Mouse (Mus musculus): Measurements from ENCODE around the gene Kars. TPM values are rescaled to one million over a fixed set of nuclear protein-coding genes. Genes with fewer than 3 reads are reported as not detected.

Kars gene
- total and polyA plus RNA-seq, 3 experiments = 257 to 400 (median 304) TPM

DNA sequence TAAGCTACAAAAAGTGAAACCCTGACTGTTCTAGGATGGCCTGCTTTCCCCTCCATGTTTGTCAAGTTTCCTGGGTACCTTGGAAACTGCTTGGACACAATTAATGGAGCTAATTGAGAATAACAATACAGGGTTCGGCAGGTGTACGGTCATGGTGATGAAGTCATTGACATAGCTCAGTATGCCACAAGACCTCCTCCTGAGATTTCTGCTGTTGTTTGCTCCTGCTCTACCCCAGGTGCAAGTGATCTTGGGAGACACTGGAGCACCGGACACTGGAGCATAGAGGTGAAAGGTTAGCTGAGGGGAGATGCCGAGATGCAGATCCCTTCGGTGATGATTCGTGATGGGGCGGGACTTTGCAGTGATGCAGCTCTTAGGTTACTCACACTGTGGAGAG lies 21.9 kb upstream of the Kars start:
- Histone ChIP-seq H3K79me2 (replicated peaks; ENCODE audit: control insufficient read depth, extremely low read depth, insufficient read depth, poor library complexity, severe bottlenecking) (no peaks in the 10 kb centered on the region; the same call in 1 of the 2 replicates), H3K9me3 (replicated peaks; ENCODE audit: low read length) (no peaks in the 10 kb centered on the region), H3K9ac (ENCODE audit: insufficient read depth, low read depth) (no peak overlapping the region), H3K27me3 (replicated peaks) (no peaks in the 10 kb centered on the region), H3K27ac (ENCODE audit: insufficient read depth, low read depth) (no peak overlapping the region), H3K4me3 (replicated peaks in 1 of 3; ENCODE audit: low read depth in 2 of 3, low read length in 2 of 3, poor library complexity in 1 of 3) (no peak overlapping the region), H3K4me1 (ENCODE audit: control insufficient read depth in 1 of 2, insufficient read depth in 2 of 2) (peaks cover 4 to 22% of the 10 kb centered on the region in 2 experiments; a peak in 3 of 4 replicates), H3K4me2 (ENCODE audit: insufficient read depth, low read depth, poor library complexity, severe bottlenecking) (no peak overlapping the region), H3K36me3 (replicated peaks in 1 of 2; ENCODE audit: control insufficient read depth in 1 of 2, insufficient read depth in 1 of 2, low read length in 1 of 2) (peaks cover 0 to under 1% of the 10 kb centered on the region in 2 experiments)
- no peak for DNase-seq (ENCODE audit: extremely low read depth)
- in situ Hi-C loops (cut with MboI; ENCODE audit: low pct_ligation_motif_present, low pct_unique_long_range_greater_than_20kb, low sequenced_read_pairs) (no loop called here), dilution Hi-C loops (cut with MboI; ENCODE audit: extremely low pct_ligation_motif_present, extremely low pct_unique_long_range_greater_than_20kb, low sequenced_read_pairs) (no loop called here)
- TF ChIP-seq CTCF (conservative IDR thresholded peaks at IDR 0.05 in 1 of 2, IDR thresholded peaks at IDR 0.05 in 1 of 2; ENCODE audit: low read depth in 2 of 2, low read length in 2 of 2) = no peak
- TF ChIP-seq POLR2A (IDR thresholded peaks at IDR 0.05; ENCODE audit: low read depth, low read length) = no peak
- no peak for TF ChIP-seq MAFK (IDR thresholded peaks at IDR 0.05; ENCODE audit: insufficient replicate concordance, low read length)
- TF ChIP-seq SIN3A (IDR thresholded peaks at IDR 0.05; ENCODE audit: low read length) = no peak
- no peak for TF ChIP-seq KAT2A (IDR thresholded peaks at IDR 0.05; ENCODE audit: insufficient replicate concordance, low read length)
- TF ChIP-seq CHD2 (IDR thresholded peaks at IDR 0.05; ENCODE audit: low read length) = no peak

DNA sequence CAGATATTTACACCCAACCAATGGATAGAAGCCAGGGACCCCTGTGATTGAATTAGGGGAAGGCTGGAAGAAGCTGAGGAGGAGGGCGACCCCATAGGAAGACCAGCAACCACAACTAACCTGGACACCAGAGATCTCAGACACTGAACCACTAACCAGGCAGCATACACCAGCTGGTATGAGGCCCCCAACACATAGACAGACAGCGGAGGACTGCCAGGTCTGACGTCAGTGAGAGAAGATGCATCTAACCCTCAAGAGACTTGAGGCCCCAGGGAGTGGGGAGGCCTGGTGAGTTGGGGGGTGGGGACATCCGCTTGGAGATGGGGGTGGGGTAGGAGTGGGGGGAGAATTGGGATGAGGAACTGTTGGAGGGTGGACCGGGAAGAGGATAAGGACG lies 19.5 kb upstream of the Kars start:
- Histone ChIP-seq H3K4me3 (replicated peaks in 1 of 3; ENCODE audit: low read depth in 2 of 3, low read length in 2 of 3, poor library complexity in 1 of 3) (peak overlapping the region; percentile 10 to 47 (median 28)), H3K79me2 (replicated peaks; ENCODE audit: control insufficient read depth, extremely low read depth, insufficient read depth, poor library complexity, severe bottlenecking) (no peaks in the 10 kb centered on the region; the same call in 1 of the 2 replicates)
- TF ChIP-seq MAZ (IDR thresholded peaks at IDR 0.05; ENCODE audit: low read depth, low read length) = peak; percentile 72; the same call in 1 of the 2 replicates
- peak; percentile 46; the same call in 1 of the 2 replicates for TF ChIP-seq POLR2A (IDR thresholded peaks at IDR 0.05; ENCODE audit: low read depth, low read length)
- TF ChIP-seq CHD2 (IDR thresholded peaks at IDR 0.05; ENCODE audit: low read length) = peak; percentile 81
- TF ChIP-seq ETS1 (conservative IDR thresholded peaks at IDR 0.05; ENCODE audit: low read depth, low read length) = peak; percentile 75
- no peak for TF ChIP-seq IRF4 (IDR thresholded peaks at IDR 0.05; ENCODE audit: low read depth, low read length)
- no peak for TF ChIP-seq CTCF (conservative IDR thresholded peaks at IDR 0.05 in 1 of 2, IDR thresholded peaks at IDR 0.05 in 1 of 2; ENCODE audit: low read depth in 2 of 2, low read length in 2 of 2)
- TF ChIP-seq HCFC1 (IDR thresholded peaks at IDR 0.05; ENCODE audit: low read depth, low read length) = peak; percentile 28
- peak; percentile 51; the same call in 1 of the 2 replicates for TF ChIP-seq TCF12 (IDR thresholded peaks at IDR 0.05; ENCODE audit: low read depth, low read length)

DNA sequence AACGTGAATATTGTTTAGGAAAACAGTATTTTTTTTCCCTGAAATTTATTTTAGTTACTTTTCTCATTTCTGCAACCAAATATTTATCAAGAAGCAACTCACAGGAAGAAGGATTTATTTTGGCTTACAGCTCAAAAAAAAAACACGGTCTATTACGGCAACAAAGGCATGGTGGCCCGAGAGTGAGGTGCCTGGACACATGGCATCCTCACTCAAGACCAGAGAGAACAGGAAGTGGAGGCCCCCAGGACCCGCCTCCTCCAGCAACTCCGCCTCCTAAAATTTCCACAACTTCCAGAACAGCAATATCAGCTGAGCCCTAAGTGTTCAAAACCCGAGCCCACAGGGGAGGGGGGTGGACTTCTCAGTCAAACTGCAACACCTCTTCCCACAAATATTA lies 18.3 kb upstream of the Kars start:
- Histone ChIP-seq H3K9me3 (replicated peaks; ENCODE audit: low read length) (no peaks in the 10 kb centered on the region), H3K79me2 (replicated peaks; ENCODE audit: control insufficient read depth, extremely low read depth, insufficient read depth, poor library complexity, severe bottlenecking) (no peaks in the 10 kb centered on the region; the same call in 1 of the 2 replicates), H3K27ac (ENCODE audit: insufficient read depth, low read depth) (no peak overlapping the region), H3K4me2 (ENCODE audit: insufficient read depth, low read depth, poor library complexity, severe bottlenecking) (0 out of 2 replicates have a peak overlapping the region, but pooled peaks have one; percentile 57), H3K4me3 (replicated peaks in 1 of 3; ENCODE audit: low read depth in 2 of 3, low read length in 2 of 3, poor library complexity in 1 of 3) (peak overlapping the region in 1 of 3 experiments; percentile 56), H3K9ac (ENCODE audit: insufficient read depth, low read depth) (no peak overlapping the region), H3K27me3 (replicated peaks) (no peaks in the 10 kb centered on the region), H3K36me3 (replicated peaks in 1 of 2; ENCODE audit: control insufficient read depth in 1 of 2, insufficient read depth in 1 of 2, low read length in 1 of 2) (peaks cover 0 to 29% of the 10 kb centered on the region in 2 experiments), H3K4me1 (ENCODE audit: control insufficient read depth in 1 of 2, insufficient read depth in 2 of 2) (peaks cover 4 to 22% of the 10 kb centered on the region in 2 experiments; a peak in 3 of 4 replicates)
- dilution Hi-C loops (cut with MboI; ENCODE audit: extremely low pct_ligation_motif_present, extremely low pct_unique_long_range_greater_than_20kb, low sequenced_read_pairs) (no loop called here), in situ Hi-C loops (cut with MboI; ENCODE audit: low pct_ligation_motif_present, low pct_unique_long_range_greater_than_20kb, low sequenced_read_pairs) (no loop called here)
- DNase-seq (ENCODE audit: extremely low read depth) = peak; percentile 50
- no peak for TF ChIP-seq ZNF384 (IDR thresholded peaks at IDR 0.05; ENCODE audit: low read depth, low read length)
- no peak for TF ChIP-seq RAD21 (IDR thresholded peaks at IDR 0.05; ENCODE audit: low read depth, low read length)
- peak; percentile 68 for TF ChIP-seq MYC (IDR thresholded peaks at IDR 0.05; ENCODE audit: low read depth, low read length)
- TF ChIP-seq ZMIZ1 (IDR thresholded peaks at IDR 0.05; ENCODE audit: low read depth, low read length) = no peak
- no peak for TF ChIP-seq JUN (IDR thresholded peaks at IDR 0.05; ENCODE audit: insufficient read depth, low read depth, low read length)
- no peak for TF ChIP-seq MAZ (IDR thresholded peaks at IDR 0.05; ENCODE audit: low read depth, low read length)
- TF ChIP-seq USF2 (conservative IDR thresholded peaks at IDR 0.05; ENCODE audit: low read depth, low read length) = no peak
- TF ChIP-seq KAT2A (IDR thresholded peaks at IDR 0.05; ENCODE audit: insufficient replicate concordance, low read length) = no peak
- 0 out of 2 replicates have a peak, but pooled peaks have one; percentile 38 for TF ChIP-seq TBP (conservative IDR thresholded peaks at IDR 0.05; ENCODE audit: low read depth, low read length)
- TF ChIP-seq SMC3 (IDR thresholded peaks at IDR 0.05; ENCODE audit: low read depth, low read length) = no peak
- TF ChIP-seq JUND (conservative IDR thresholded peaks at IDR 0.05; ENCODE audit: low read depth, low read length) = no peak
- peak; percentile 47 for TF ChIP-seq ELF1 (IDR thresholded peaks at IDR 0.05; ENCODE audit: low read depth, low read length)
- no peak for TF ChIP-seq UBTF (IDR thresholded peaks at IDR 0.05; ENCODE audit: low read depth, low read length)
- no peak for TF ChIP-seq PAX5 (IDR thresholded peaks at IDR 0.05; ENCODE audit: low read length)
- no peak for TF ChIP-seq ZC3H11A (IDR thresholded peaks at IDR 0.05; ENCODE audit: low read depth, low read length)
- no peak for TF ChIP-seq BHLHE40 (IDR thresholded peaks at IDR 0.05; ENCODE audit: low read depth, low read length)
- TF ChIP-seq MAFK (IDR thresholded peaks at IDR 0.05; ENCODE audit: insufficient replicate concordance, low read length) = no peak

More for the DNA sequence above, 19.5 kb upstream of the Kars start:
- peaks cover 0 to 19% of the 10 kb centered on the region in 2 experiments for H3K36me3 ChIP-seq (replicated peaks in 1 of 2; ENCODE audit: control insufficient read depth in 1 of 2, insufficient read depth in 1 of 2, low read length in 1 of 2)
- H3K27me3 ChIP-seq (replicated peaks) = no peaks in the 10 kb centered on the region
- in situ Hi-C loops (cut with MboI; ENCODE audit: low pct_ligation_motif_present, low pct_unique_long_range_greater_than_20kb, low sequenced_read_pairs) (no loop called here), dilution Hi-C loops (cut with MboI; ENCODE audit: extremely low pct_ligation_motif_present, extremely low pct_unique_long_range_greater_than_20kb, low sequenced_read_pairs) (no loop called here)
- H3K9ac ChIP-seq (ENCODE audit: insufficient read depth, low read depth) = peak overlapping the region; percentile 11
- 0 out of 2 replicates have a peak overlapping the region, but pooled peaks have one; percentile 1 for H3K27ac ChIP-seq (ENCODE audit: insufficient read depth, low read depth)
- peaks cover 4 to 28% of the 10 kb centered on the region in 2 experiments; a peak in 3 of 4 replicates for H3K4me1 ChIP-seq (ENCODE audit: control insufficient read depth in 1 of 2, insufficient read depth in 2 of 2)
- H3K4me2 ChIP-seq (ENCODE audit: insufficient read depth, low read depth, poor library complexity, severe bottlenecking) = peak overlapping the region; percentile 57
- peak; percentile 70 for DNase-seq (ENCODE audit: extremely low read depth)
- H3K9me3 ChIP-seq (replicated peaks; ENCODE audit: low read length) = no peaks in the 10 kb centered on the region
